Mouse (Mus musculus) spleen, adult 2 months (tissue): Measurements from ENCODE around the gene Wfdc15a.

Experiments
- CTCF ChIP-seq: fragments of 200-500 bp; IDR thresholded peaks from 2 replicates; pipeline ENCODE4 v1.5.1; 2011; ENCODE audit warnings: mild to moderate bottlenecking, inconsistent platforms; ENCODE audit not compliant: insufficient read depth, insufficient read length, insufficient replicate concordance; ENCODE audit errors: extremely low read depth
- POLR2A ChIP-seq: fragments of 200-500 bp; IDR thresholded peaks from 2 replicates; pipeline ENCODE4 v1.6.1; 2011; ENCODE audit warnings: low read depth, low read length, inconsistent platforms

GRCm38 (mm10) chr2:164190576-164190975 lies 9.4 kb downstream of the Wfdc15a start, which contains the start of gene Wfdc12:
- TF ChIP-seq CTCF = no peak
- no peak for TF ChIP-seq POLR2A
